Mouse (Mus musculus): ENCODE results near the gene Prrc2b.

Prrc2b gene

GRCm38 (mm10) chr2:32275823-32276222, 124.9 kb downstream of the Prrc2b start:
- in situ Hi-C loops (cut with MboI, MseI) = no loop called here

DNA sequence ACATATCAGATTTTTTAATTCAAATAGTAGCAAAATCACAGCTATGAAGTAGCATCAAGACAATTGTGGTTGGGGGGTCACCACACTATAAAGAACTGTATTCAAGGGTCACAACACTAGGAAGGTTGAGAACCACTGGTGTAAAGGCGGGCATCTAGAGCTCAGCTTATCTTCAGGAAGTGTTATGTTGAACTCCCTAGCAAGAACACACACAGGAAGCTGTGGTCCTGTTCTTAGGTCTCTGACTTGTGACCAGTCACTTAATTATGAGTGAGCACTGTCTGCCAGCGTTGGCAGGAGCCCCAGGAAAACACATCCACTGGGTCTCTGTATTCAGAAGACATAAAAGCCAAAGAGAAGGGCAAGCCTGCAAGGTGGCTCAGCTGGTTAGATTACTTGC, 131.4 kb downstream of the Prrc2b start:
- in situ Hi-C loops (cut with MboI, MseI) = no loop called here

DNA sequence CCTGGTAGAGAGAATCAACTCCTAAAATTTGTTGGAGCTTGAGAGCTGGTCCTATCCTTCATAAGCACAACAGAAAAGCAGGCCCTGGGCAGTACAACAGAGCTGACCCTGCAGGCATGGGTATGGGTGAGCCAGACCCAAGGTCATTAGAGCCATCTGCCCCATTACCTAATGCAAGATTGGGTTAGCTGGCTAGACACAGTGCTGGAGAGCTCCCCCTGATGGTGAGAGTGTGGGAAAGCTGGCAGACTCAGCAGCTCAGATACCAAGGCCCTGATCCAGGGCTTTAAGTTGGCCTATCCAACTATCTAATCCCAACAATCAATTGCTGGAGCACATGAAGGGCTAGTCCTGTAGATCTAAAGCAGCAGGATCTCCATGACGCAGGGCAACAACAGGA, 131.8 kb downstream of the Prrc2b start:
- in situ Hi-C loops (cut with MboI, MseI) = no loop called here

GRCm38 (mm10) chr2:32283986-32284385, 133.1 kb downstream of the Prrc2b start:
- in situ Hi-C loops (cut with MboI, MseI) = no loop called here

All from regulatory T cell (primary cell).